Mouse (Mus musculus) embryonic facial prominence, embryonic 14.5 days (tissue): ENCODE results near the gene Elf2. TPM values are rescaled to one million over a fixed set of nuclear protein-coding genes. Genes with fewer than 3 reads are reported as not detected.

ENCODE experiments used
- ATAC-seq: fragments of 200-750 bp; cut with Nextera tagmentation; 2 replicates; pipeline ENCODE4 v1.8.0; 2017; ENCODE audit warnings: low read depth, moderate number of reproducible peaks, moderate TSS enrichment
- DNase-seq: peaks from one replicate; pipeline ENCODE4 v3.0.0-alpha.2; 2015; ENCODE audit warnings: low spot score
- H3K27ac ChIP-seq: fragments of 300-500 bp; sonication (generic); replicated peaks from 2 replicates; pipeline ENCODE4 v1.5.1; 2014; ENCODE audit warnings: low read depth, mild to moderate bottlenecking, low read length, moderate library complexity
- H3K27me3 ChIP-seq: fragments of 300-500 bp; sonication (generic); replicated peaks from 2 replicates; pipeline ENCODE4 v1.6.1; 2014; ENCODE audit warnings: low read length; ENCODE audit not compliant: control insufficient read depth, insufficient read depth
- H3K36me3 ChIP-seq: fragments of 300-500 bp; sonication (generic); 2 replicates; pipeline ENCODE4 v1.6.1; 2014; ENCODE audit warnings: low read length, mixed read lengths; ENCODE audit not compliant: control insufficient read depth, insufficient read depth
- H3K4me1 ChIP-seq: fragments of 300-500 bp; sonication (generic); 2 replicates; pipeline ENCODE4 v1.6.1; 2014; ENCODE audit warnings: antibody characterized with exemption, low read length; ENCODE audit not compliant: control insufficient read depth, insufficient read depth
- H3K4me2 ChIP-seq: fragments of 300-500 bp; sonication (generic); 2 replicates; pipeline ENCODE4 v1.6.1; 2014; ENCODE audit warnings: low read depth, mild to moderate bottlenecking, low read length, moderate library complexity, mixed read lengths
- H3K4me3 ChIP-seq: fragments of 300-500 bp; sonication (generic); 2 replicates; pipeline ENCODE4 v1.5.1; 2014; ENCODE audit warnings: low read depth, mild to moderate bottlenecking, low read length
- H3K9ac ChIP-seq: fragments of 300-500 bp; sonication (generic); 2 replicates; pipeline ENCODE4 v1.6.1; 2014; ENCODE audit warnings: low read depth, mild to moderate bottlenecking, low read length, moderate library complexity, mixed read lengths
- H3K9me3 ChIP-seq: fragments of 300-500 bp; sonication (generic); 2 replicates; pipeline ENCODE4 v1.6.1; 2016; ENCODE audit warnings: low read length; ENCODE audit not compliant: control insufficient read depth
- whole genome bisulfite sequencing: fragments of 180-500 bp; shearing (Covaris S2); extraction: QIAGEN DNeasy Blood & Tissue Kit; methylation state at CpG from one replicate; pipeline ENCODE4 v1.1.7; 2014; 5-methylcytosine and 5-hydroxymethylcytosine counted together
- polyA plus RNA-seq: library from polyadenylated mRNA; unstranded; fragments of >200 nt; fragmentation: Nextera tagmentation; extraction: Ambion mirVana; gene quantifications from 2 replicates; pipeline ENCODE4 v1.2.1, GENCODE M21; 2014

Gene Elf2
- polyA plus RNA-seq, 1 experiment from 2014 or later = 56.8 TPM

- Histone ChIP-seq H3K27me3 (no peaks in the 10 kb centered on the region), H3K4me3 (no peak overlapping the region), H3K9me3 (0 out of 2 replicates have a peak, but pooled peaks cover 3% of the 10 kb centered on the region), H3K9ac (0 out of 2 replicates have a peak overlapping the region, but pooled peaks have one; percentile 52), H3K4me2 (peak overlapping the region; percentile 58), H3K4me1 (no peaks in the 10 kb centered on the region; the same call in 1 of the 2 replicates), H3K36me3 (no peaks in the 10 kb centered on the region), H3K27ac (no peak overlapping the region)
- WGBS = 80% methylated on average over 3 of the region's 3 CpGs
- ATAC-seq (no peak), DNase-seq (no peak)
Observed at GRCm38 (mm10) chr3:51378665-51378946, 38.1 kb upstream of the Elf2 start.

- peak; percentile 77; the same call in 1 of the 2 replicates for ATAC-seq
- Histone ChIP-seq H3K4me3 (peak overlapping the region; percentile 34), H3K27ac (no peak overlapping the region; the same call in 1 of the 2 replicates), H3K9me3 (0 out of 2 replicates have a peak, but pooled peaks cover 3% of the 10 kb centered on the region), H3K4me2 (peak overlapping the region; percentile 58), H3K9ac (peak overlapping the region; percentile 52), H3K27me3 (no peaks in the 10 kb centered on the region), H3K4me1 (no peaks in the 10 kb centered on the region; the same call in 1 of the 2 replicates), H3K36me3 (no peaks in the 10 kb centered on the region)
- DNase-seq = peak; percentile 88
- WGBS = 42% methylated on average over 31 of the region's 31 CpGs
Observed at GRCm38 (mm10) chr3:51377878-51378664, 37.6 kb upstream of the Elf2 start.

- Histone ChIP-seq H3K9ac (no peak overlapping the region), H3K27me3 (no peaks in the 10 kb centered on the region), H3K9me3 (0 out of 2 replicates have a peak, but pooled peaks cover 3% of the 10 kb centered on the region), H3K4me2 (no peak overlapping the region), H3K36me3 (no peaks in the 10 kb centered on the region), H3K4me1 (no peaks in the 10 kb centered on the region; the same call in 1 of the 2 replicates), H3K27ac (no peak overlapping the region), H3K4me3 (no peak overlapping the region)
- ATAC-seq (no peak), DNase-seq (no peak)
- 83% methylated on average over 19 of the region's 19 CpGs for WGBS
Observed at GRCm38 (mm10) chr3:51375307-51376265, 35.1 kb upstream of the Elf2 start.

GRCm38 (mm10) chr3:51373544-51373943 lies 33.1 kb upstream of the Elf2 start:
- DNase-seq (no peak), ATAC-seq (no peak)
- H3K4me1 ChIP-seq = no peaks in the 10 kb centered on the region; the same call in 1 of the 2 replicates
- H3K27me3 ChIP-seq = no peaks in the 10 kb centered on the region
- no peak overlapping the region for H3K27ac ChIP-seq
- H3K9ac ChIP-seq = no peak overlapping the region
- H3K4me2 ChIP-seq = no peak overlapping the region
- 0 out of 2 replicates have a peak, but pooled peaks cover 3% of the 10 kb centered on the region for H3K9me3 ChIP-seq
- 77% methylated on average over 5 of the region's 5 CpGs for WGBS
- H3K4me3 ChIP-seq = no peak overlapping the region
- H3K36me3 ChIP-seq = no peaks in the 10 kb centered on the region

- ATAC-seq = no peak
- 63% methylated on average over 5 of the region's 5 CpGs for WGBS
- H3K4me2 ChIP-seq = no peak overlapping the region
Observed at GRCm38 (mm10) chr3:51372883-51373282, 32.4 kb upstream of the Elf2 start.

GRCm38 (mm10) chr3:51371826-51372225 lies 31.4 kb upstream of the Elf2 start:
- Histone ChIP-seq H3K27ac (no peak overlapping the region), H3K36me3 (no peaks in the 10 kb centered on the region), H3K9me3 (0 out of 2 replicates have a peak, but pooled peaks cover 3% of the 10 kb centered on the region), H3K4me1 (no peaks in the 10 kb centered on the region), H3K9ac (no peak overlapping the region), H3K27me3 (no peaks in the 10 kb centered on the region), H3K4me3 (no peak overlapping the region), H3K4me2 (no peak overlapping the region)
- 69% methylated on average over 2 of the region's 2 CpGs for WGBS
- no peak for DNase-seq
- ATAC-seq = no peak

More at GRCm38 (mm10) chr3:51372883-51373282, 32.4 kb upstream of the Elf2 start:
- H3K36me3 ChIP-seq = no peaks in the 10 kb centered on the region
- no peaks in the 10 kb centered on the region for H3K4me1 ChIP-seq
- no peaks in the 10 kb centered on the region for H3K27me3 ChIP-seq
- DNase-seq = no peak
- no peak overlapping the region for H3K4me3 ChIP-seq
- H3K27ac ChIP-seq = no peak overlapping the region
- 0 out of 2 replicates have a peak, but pooled peaks cover 3% of the 10 kb centered on the region for H3K9me3 ChIP-seq
- H3K9ac ChIP-seq = no peak overlapping the region

- Histone ChIP-seq H3K9ac (no peak overlapping the region), H3K4me3 (no peak overlapping the region), H3K36me3 (no peaks in the 10 kb centered on the region), H3K4me1 (0 out of 2 replicates have a peak, but pooled peaks cover 9% of the 10 kb centered on the region), H3K27ac (no peak overlapping the region), H3K27me3 (0 out of 2 replicates have a peak, but pooled peaks cover 3% of the 10 kb centered on the region), H3K4me2 (no peak overlapping the region), H3K9me3 (no peaks in the 10 kb centered on the region)
- peak; percentile 23 for DNase-seq
- ATAC-seq = no peak
- WGBS = 76% methylated on average over 4 of the region's 4 CpGs
Observed at GRCm38 (mm10) chr3:51368011-51368410, 27.5 kb upstream of the Elf2 start.

GRCm38 (mm10) chr3:51366926-51367325 lies 26.5 kb upstream of the Elf2 start:
- DNase-seq = no peak
- Histone ChIP-seq H3K36me3 (no peaks in the 10 kb centered on the region), H3K4me2 (no peak overlapping the region), H3K9me3 (no peaks in the 10 kb centered on the region), H3K4me1 (0 out of 2 replicates have a peak, but pooled peaks cover 9% of the 10 kb centered on the region), H3K4me3 (no peak overlapping the region), H3K27me3 (0 out of 2 replicates have a peak, but pooled peaks cover 3% of the 10 kb centered on the region), H3K9ac (no peak overlapping the region), H3K27ac (no peak overlapping the region)
- WGBS = 68% methylated on average over 4 of the region's 4 CpGs
- no peak for ATAC-seq
